Mouse (Mus musculus) stomach, embryonic 16.5 days (tissue): ENCODE data around the gene Rae1. TPM values are rescaled to one million over a fixed set of nuclear protein-coding genes. Genes with fewer than 3 reads are reported as not detected.
A peak's percentile ranks its signal among the peaks of the same experiment; 100 is the strongest.

Source experiments
- ATAC-seq: fragments of 200-750 bp; cut with Nextera tagmentation; 2 replicates; pipeline ENCODE4 v1.8.0; 2017; ENCODE audit warnings: moderate number of reproducible peaks, moderate TSS enrichment; ENCODE audit not compliant: insufficient read depth, low FRiP score
- H3K27ac ChIP-seq: fragments of 300-500 bp; sonication (generic); 2 replicates; pipeline ENCODE4 v1.5.1; 2014; ENCODE audit warnings: low read length
- H3K27me3 ChIP-seq: fragments of 300-500 bp; sonication (generic); 2 replicates; pipeline ENCODE4 v1.6.1; 2014; ENCODE audit warnings: low read length, control low read depth, mixed read lengths; ENCODE audit not compliant: control insufficient read depth, insufficient read depth
- H3K36me3 ChIP-seq: fragments of 300-500 bp; sonication (generic); 2 replicates; pipeline ENCODE4 v1.6.1; 2014; ENCODE audit warnings: low read length; ENCODE audit not compliant: control insufficient read depth, insufficient read depth
- H3K4me1 ChIP-seq: fragments of 300-500 bp; sonication (generic); 2 replicates; pipeline ENCODE4 v1.6.1; 2014; ENCODE audit warnings: low read length, control low read depth, mixed read lengths; ENCODE audit not compliant: control insufficient read depth, insufficient read depth
- H3K4me2 ChIP-seq: fragments of 300-500 bp; sonication (generic); 2 replicates; pipeline ENCODE4 v1.6.1; 2014; ENCODE audit warnings: low read depth, low read length, mixed read lengths
- H3K4me3 ChIP-seq: fragments of 300-500 bp; sonication (generic); replicated peaks from 2 replicates; pipeline ENCODE4 v1.5.1; 2014; ENCODE audit warnings: mild to moderate bottlenecking, low read length
- H3K9ac ChIP-seq: fragments of 300-500 bp; sonication (generic); 2 replicates; pipeline ENCODE4 v1.6.1; 2014; ENCODE audit warnings: low read length
- H3K9me3 ChIP-seq: fragments of 300-500 bp; sonication (generic); replicated peaks from 2 replicates; pipeline ENCODE4 v1.6.1; 2016; ENCODE audit warnings: low read length, control low read depth; ENCODE audit not compliant: control insufficient read depth
- WGBS: fragments of 180-500 bp; shearing (Covaris S2); extraction: QIAGEN DNeasy Blood & Tissue Kit; methylation state at CpG from one replicate; pipeline ENCODE4 v1.1.7; 2014; 5-methylcytosine and 5-hydroxymethylcytosine counted together
- polyA plus RNA-seq: library from polyadenylated mRNA; unstranded; fragments of >200 nt; fragmentation: Nextera tagmentation; extraction: Ambion mirVana; gene quantifications from 2 replicates; pipeline ENCODE4 v1.2.1, GENCODE M21; 2015

Rae1 gene
- 102 TPM in 2 replicates for polyA plus RNA-seq

GRCm38 (mm10) chr2:172999630-173000284 is at the start of gene Rae1:
Rae1 (plus strand) TSS chr2:173000117.
- Histone ChIP-seq H3K4me3 (peak within 1 kb of the TSS; percentile 69), H3K9ac (peak within 1 kb of the TSS; percentile 85), H3K36me3 (peaks cover 14% of the 10 kb centered on the region; the same call in 1 of the 2 replicates), H3K4me2 (peak within 1 kb of the TSS; percentile 83), H3K4me1 (peaks cover 13% of the 10 kb centered on the region), H3K27ac (peak within 1 kb of the TSS; percentile 78), H3K27me3 (no peaks in the 10 kb centered on the region), H3K9me3 (no peaks in the 10 kb centered on the region)
- WGBS, result 0% methylated on average over 45 of the region's 45 CpGs
- ATAC-seq, result peak; percentile 97

- ATAC-seq, result no peak
- no peak overlapping the region for H3K4me3 ChIP-seq
- no peaks in the 10 kb centered on the region for H3K27me3 ChIP-seq
- H3K36me3 ChIP-seq, result no peaks in the 10 kb centered on the region
- H3K9ac ChIP-seq, result no peak overlapping the region
- H3K4me1 ChIP-seq, result peaks cover 4% of the 10 kb centered on the region; the same call in 1 of the 2 replicates
- H3K9me3 ChIP-seq, result no peaks in the 10 kb centered on the region
- no peak overlapping the region for H3K27ac ChIP-seq
- 67% methylated on average over 9 of the region's 9 CpGs for WGBS
- no peak overlapping the region for H3K4me2 ChIP-seq
Measured at GRCm38 (mm10) chr2:172950119-172950676, 49.7 kb upstream of the Rae1 start.

GRCm38 (mm10) chr2:172950722-172951121 is 49.2 kb upstream of the Rae1 start:
- WGBS, result 32% methylated on average over 11 of the region's 11 CpGs
- peaks cover 4% of the 10 kb centered on the region; the same call in 1 of the 2 replicates for H3K4me1 ChIP-seq
- no peaks in the 10 kb centered on the region for H3K9me3 ChIP-seq
- no peak overlapping the region for H3K4me2 ChIP-seq
- no peak overlapping the region for H3K9ac ChIP-seq
- H3K36me3 ChIP-seq, result no peaks in the 10 kb centered on the region
- H3K27me3 ChIP-seq, result no peaks in the 10 kb centered on the region
- ATAC-seq, result no peak
- H3K27ac ChIP-seq, result no peak overlapping the region
- H3K4me3 ChIP-seq, result no peak overlapping the region

- 80% methylated on average over 2 of the region's 2 CpGs for WGBS
- no peak overlapping the region for H3K9ac ChIP-seq
- 0 out of 2 replicates have a peak, but pooled peaks cover 5% of the 10 kb centered on the region for H3K9me3 ChIP-seq
- no peaks in the 10 kb centered on the region for H3K36me3 ChIP-seq
- H3K4me2 ChIP-seq, result no peak overlapping the region
- no peak overlapping the region for H3K27ac ChIP-seq
- H3K4me1 ChIP-seq, result peaks cover 4% of the 10 kb centered on the region; the same call in 1 of the 2 replicates
- H3K27me3 ChIP-seq, result no peaks in the 10 kb centered on the region
- ATAC-seq, result no peak
- no peak overlapping the region for H3K4me3 ChIP-seq
Measured at GRCm38 (mm10) chr2:172951976-172952375, 47.9 kb upstream of the Rae1 start.

GRCm38 (mm10) chr2:172958579-172958978 is 41.3 kb upstream of the Rae1 start:
- H3K4me1 ChIP-seq, result no peaks in the 10 kb centered on the region
- H3K9ac ChIP-seq, result no peak overlapping the region
- WGBS, result 21% methylated on average over 5 of the region's 5 CpGs
- no peak overlapping the region for H3K27ac ChIP-seq
- no peaks in the 10 kb centered on the region for H3K27me3 ChIP-seq
- no peak overlapping the region for H3K4me3 ChIP-seq
- 0 out of 2 replicates have a peak, but pooled peaks cover 5% of the 10 kb centered on the region for H3K9me3 ChIP-seq
- no peaks in the 10 kb centered on the region for H3K36me3 ChIP-seq
- ATAC-seq, result no peak
- no peak overlapping the region for H3K4me2 ChIP-seq

GRCm38 (mm10) chr2:172959006-172959768 is 40.7 kb upstream of the Rae1 start:
- 0 out of 2 replicates have a peak, but pooled peaks cover 5% of the 10 kb centered on the region for H3K9me3 ChIP-seq
- H3K36me3 ChIP-seq, result no peaks in the 10 kb centered on the region
- no peak for ATAC-seq
- H3K4me1 ChIP-seq, result no peaks in the 10 kb centered on the region
- no peaks in the 10 kb centered on the region for H3K27me3 ChIP-seq
- no peak overlapping the region for H3K4me3 ChIP-seq
- no peak overlapping the region for H3K27ac ChIP-seq
- H3K4me2 ChIP-seq, result no peak overlapping the region
- no peak overlapping the region for H3K9ac ChIP-seq
- 48% methylated on average over 13 of the region's 13 CpGs for WGBS

GRCm38 (mm10) chr2:172960350-172960749 is 39.6 kb upstream of the Rae1 start:
- Histone ChIP-seq H3K9ac (no peak overlapping the region), H3K4me1 (peaks cover 2% of the 10 kb centered on the region; the same call in 1 of the 2 replicates), H3K9me3 (0 out of 2 replicates have a peak, but pooled peaks cover 5% of the 10 kb centered on the region), H3K36me3 (no peaks in the 10 kb centered on the region), H3K4me3 (no peak overlapping the region), H3K4me2 (no peak overlapping the region), H3K27ac (no peak overlapping the region), H3K27me3 (no peaks in the 10 kb centered on the region)
- 87% methylated on average over 3 of the region's 3 CpGs for WGBS
- no peak for ATAC-seq

- no peaks in the 10 kb centered on the region for H3K36me3 ChIP-seq
- no peaks in the 10 kb centered on the region for H3K27me3 ChIP-seq
- no peak overlapping the region for H3K4me2 ChIP-seq
- H3K4me3 ChIP-seq, result no peak overlapping the region
- 53% methylated on average over 6 of the region's 6 CpGs for WGBS
- no peak for ATAC-seq
- peaks cover 2% of the 10 kb centered on the region; the same call in 1 of the 2 replicates for H3K4me1 ChIP-seq
- H3K9me3 ChIP-seq, result 0 out of 2 replicates have a peak, but pooled peaks cover 5% of the 10 kb centered on the region
- H3K9ac ChIP-seq, result no peak overlapping the region
- no peak overlapping the region for H3K27ac ChIP-seq
Measured at GRCm38 (mm10) chr2:172961211-172961610, 38.7 kb upstream of the Rae1 start.
